Mouse (Mus musculus) bone marrow macrophage, adult 2 months (primary cell): ENCODE data around the gene Cdc42ep5.

Experiments
- CTCF ChIP-seq: IDR thresholded peaks from 2 replicates; pipeline ENCODE4 v1.5.1; 2012; ENCODE audit warnings: low read depth, mild to moderate bottlenecking, low read length, moderate library complexity
- POLR2A ChIP-seq: IDR thresholded peaks from 2 replicates; pipeline ENCODE4 v1.6.1; 2012; ENCODE audit warnings: mild to moderate bottlenecking, low read depth, low read length, borderline replicate concordance

GRCm38 (mm10) chr7:4119976-4120921 lies 44.4 kb downstream of the Cdc42ep5 start:
- TF ChIP-seq CTCF, result no peak
- TF ChIP-seq POLR2A, result no peak
